Mouse (Mus musculus): ENCODE measurements around the gene Cd300c2.
"Not testable (repeated sequence)": the region's sequence is repeated elsewhere in the genome, so short reads cannot be mapped to it uniquely, and the experiment has no call there.

Cd300c2 gene

GRCm38 (mm10) chr11:115001474-115002040, at the start of gene Cd300c2:
Gene Cd300c2 (minus strand): TSS chr11:115001880.
- no peak for DNase-seq

GRCm38 (mm10) chr11:115049282-115049895, 47.7 kb upstream of the Cd300c2 start:
- DNase-seq = no peak

- DNase-seq = no peak
Measured at GRCm38 (mm10) chr11:115048259-115048658, 46.6 kb upstream of the Cd300c2 start, which contains the start of gene Cd300ld3. Gene Cd300ld3 (minus strand): TSS chr11:115048409.

GRCm38 (mm10) chr11:115037669-115038068, 36.0 kb upstream of the Cd300c2 start, which contains the start of gene Cd300ld5:
Gene Cd300ld5 (minus strand): TSS chr11:115037769.
- not testable (repeated sequence) for DNase-seq

GRCm38 (mm10) chr11:115026912-115027311, 25.2 kb upstream of the Cd300c2 start, which contains the start of gene Cd300ld4:
Gene Cd300ld4 (minus strand): TSS chr11:115027012.
- not testable (repeated sequence) for DNase-seq

GRCm38 (mm10) chr11:115016093-115016492, 14.4 kb upstream of the Cd300c2 start, which contains the start of gene Cd300ld2:
Gene Cd300ld2 (minus strand): TSS chr11:115016193.
- DNase-seq = not testable (repeated sequence)

- DNase-seq = no peak
Measured at GRCm38 (mm10) chr11:115004070-115004469, 2.4 kb upstream of the Cd300c2 start.

GRCm38 (mm10) chr11:114989793-114990192, 11.9 kb downstream of the Cd300c2 start, which contains the start of gene Cd300ld:
Gene Cd300ld (minus strand): TSS chr11:114989922.
- no peak for DNase-seq

- DNase-seq = no peak
Measured at GRCm38 (mm10) chr11:114981866-114982265, 19.8 kb downstream of the Cd300c2 start.

- DNase-seq = no peak
Measured at GRCm38 (mm10) chr11:114972726-114973125, 29.0 kb downstream of the Cd300c2 start.

- no peak for DNase-seq
Measured at GRCm38 (mm10) chr11:114968752-114969207, 32.9 kb downstream of the Cd300c2 start, which contains the start of gene Cd300c. Gene Cd300c (minus strand): TSS chr11:114969157.

- no peak for DNase-seq
Measured at GRCm38 (mm10) chr11:114965182-114965828, 36.4 kb downstream of the Cd300c2 start.

- no peak for DNase-seq
Measured at GRCm38 (mm10) chr11:114960369-114960768, 41.3 kb downstream of the Cd300c2 start.
